Mouse (Mus musculus): ENCODE measurements around the gene Wdr26. TPM values are rescaled to one million over a fixed set of nuclear protein-coding genes. Genes with fewer than 3 reads are reported as not detected.

Wdr26 gene
- polyA plus RNA-seq, 1 experiment, result 146 TPM

DNA sequence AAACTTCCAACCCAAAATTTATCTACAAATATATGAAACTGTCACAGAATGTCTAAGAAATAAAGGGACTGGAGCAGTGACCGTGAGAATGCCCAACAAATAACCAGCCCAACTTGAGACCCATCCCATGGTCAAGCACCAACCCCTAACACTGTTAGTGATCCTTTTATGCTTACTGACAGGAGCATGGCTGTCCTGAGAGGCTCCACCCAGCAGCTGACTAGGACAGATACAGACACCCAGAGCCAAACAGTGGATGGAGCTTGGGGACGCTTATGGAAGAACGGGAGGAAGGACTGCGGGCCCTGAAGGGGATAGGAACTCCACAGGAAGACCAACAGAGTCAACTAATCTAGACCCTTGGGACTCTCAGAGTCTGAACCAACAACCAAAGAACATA lies 22.9 kb downstream of the Wdr26 start:
- Histone ChIP-seq H3K4me3 (ENCODE audit: insufficient read depth, low read length) (no peak overlapping the region), H3K27ac (ENCODE audit: insufficient read depth, low read length) (no peak overlapping the region), H3K4me1 (ENCODE audit: control insufficient read depth, insufficient read depth, low read length) (no peaks in the 10 kb centered on the region)
- TF ChIP-seq CTCF (IDR thresholded peaks at IDR 0.05; ENCODE audit: borderline replicate concordance, insufficient read depth, low read length) (no peak), POLR2A (IDR thresholded peaks at IDR 0.05; ENCODE audit: low read depth, low read length) (no peak)

DNA sequence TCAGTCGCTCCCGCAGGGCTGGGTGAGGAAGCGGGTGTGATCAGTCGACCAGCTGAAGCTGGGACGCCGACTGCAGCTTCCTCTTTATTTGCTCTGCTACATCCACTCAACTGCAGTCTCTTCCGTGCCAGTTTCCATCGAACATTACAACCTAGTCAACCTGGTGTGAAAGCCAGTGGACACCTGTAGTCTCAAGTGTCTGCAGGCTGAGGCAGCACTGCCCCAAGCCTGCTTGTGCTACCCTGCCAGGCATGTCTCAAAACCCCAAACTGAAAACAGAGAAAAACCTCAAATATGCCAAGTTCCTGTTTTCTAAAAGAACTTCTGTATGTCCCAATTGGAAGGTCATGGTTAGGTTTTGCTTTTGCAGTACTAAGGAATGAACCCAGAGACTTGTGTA lies 41.6 kb downstream of the Wdr26 start:
- no peak overlapping the region for H3K4me3 ChIP-seq (ENCODE audit: insufficient read depth, low read length)
- TF ChIP-seq CTCF (IDR thresholded peaks at IDR 0.05; ENCODE audit: borderline replicate concordance, insufficient read depth, low read length) (no peak), POLR2A (IDR thresholded peaks at IDR 0.05; ENCODE audit: low read depth, low read length) (no peak)
- H3K4me1 ChIP-seq (ENCODE audit: control insufficient read depth, insufficient read depth, low read length), result no peaks in the 10 kb centered on the region
- H3K27ac ChIP-seq (ENCODE audit: insufficient read depth, low read length), result no peak overlapping the region

DNA sequence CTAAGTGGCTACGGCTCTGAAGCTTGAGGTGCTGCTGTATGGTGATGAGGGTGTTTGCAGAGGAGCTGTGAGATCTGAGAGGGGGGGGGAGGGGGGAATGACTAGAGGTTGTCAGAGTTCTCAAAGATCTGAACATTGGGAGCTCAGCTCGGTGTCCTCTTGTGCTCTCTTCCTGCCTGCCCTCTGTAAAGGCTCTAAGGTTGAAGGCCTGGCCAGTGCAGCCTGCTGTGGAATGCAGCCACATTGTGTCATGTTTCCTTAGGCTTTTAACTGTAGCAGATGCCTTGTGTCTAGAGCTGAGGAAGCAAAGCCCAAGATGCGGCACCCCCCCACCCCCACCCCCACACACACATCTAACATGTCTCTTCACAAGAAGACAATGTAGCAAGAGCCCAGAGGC lies 43.4 kb downstream of the Wdr26 start:
- H3K27ac ChIP-seq (ENCODE audit: insufficient read depth, low read length), result no peak overlapping the region
- TF ChIP-seq POLR2A (IDR thresholded peaks at IDR 0.05; ENCODE audit: low read depth, low read length) (no peak), CTCF (IDR thresholded peaks at IDR 0.05; ENCODE audit: borderline replicate concordance, insufficient read depth, low read length) (no peak)
- H3K4me3 ChIP-seq (ENCODE audit: insufficient read depth, low read length), result no peak overlapping the region
- H3K4me1 ChIP-seq (ENCODE audit: control insufficient read depth, insufficient read depth, low read length), result no peaks in the 10 kb centered on the region

DNA sequence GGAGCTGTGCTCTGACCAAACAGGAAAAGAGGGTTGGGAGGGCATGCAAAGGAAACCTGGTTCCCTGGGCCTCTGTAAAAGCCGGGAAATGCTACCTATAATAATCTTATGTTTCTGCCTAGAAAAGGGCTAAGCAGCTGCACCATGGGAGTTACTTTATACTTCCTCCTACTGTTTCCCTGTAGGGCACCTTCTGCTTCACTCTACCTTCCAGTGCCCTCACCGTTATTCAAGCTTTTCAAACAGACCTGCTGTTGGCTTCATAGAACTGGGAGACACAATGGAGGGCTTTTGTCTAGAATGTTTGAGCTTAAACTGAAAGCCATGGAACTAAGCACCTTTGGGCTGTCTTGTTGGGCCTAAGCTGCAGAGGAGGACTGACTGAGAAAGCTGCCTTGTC lies 44.0 kb downstream of the Wdr26 start:
- no peak overlapping the region for H3K4me3 ChIP-seq (ENCODE audit: insufficient read depth, low read length)
- no peaks in the 10 kb centered on the region for H3K4me1 ChIP-seq (ENCODE audit: control insufficient read depth, insufficient read depth, low read length)
- no peak for TF ChIP-seq POLR2A (IDR thresholded peaks at IDR 0.05; ENCODE audit: low read depth, low read length)
- no peak for TF ChIP-seq CTCF (IDR thresholded peaks at IDR 0.05; ENCODE audit: borderline replicate concordance, insufficient read depth, low read length)
- H3K27ac ChIP-seq (ENCODE audit: insufficient read depth, low read length), result no peak overlapping the region

DNA sequence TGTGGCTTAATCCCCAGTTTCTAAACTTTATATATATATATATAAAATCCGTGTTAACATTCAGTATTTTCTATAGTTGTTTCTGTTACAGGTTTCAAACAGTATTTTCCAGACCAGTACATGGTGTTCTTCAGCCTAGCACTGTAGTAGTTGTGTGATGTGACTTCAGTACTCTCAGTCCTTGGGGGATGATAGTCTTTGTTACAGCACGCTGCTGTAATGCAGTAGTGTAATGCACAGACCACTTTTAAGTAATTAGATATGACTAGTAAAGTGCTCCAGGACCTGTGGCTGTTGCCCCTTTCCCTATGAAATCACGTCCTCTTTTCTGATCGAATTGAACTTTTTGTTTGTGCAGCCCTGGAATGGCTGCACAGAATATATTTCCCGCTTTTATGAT lies 60.3 kb downstream of the Wdr26 start:
- no peak overlapping the region for H3K27ac ChIP-seq (ENCODE audit: insufficient read depth, low read length)

DNA sequence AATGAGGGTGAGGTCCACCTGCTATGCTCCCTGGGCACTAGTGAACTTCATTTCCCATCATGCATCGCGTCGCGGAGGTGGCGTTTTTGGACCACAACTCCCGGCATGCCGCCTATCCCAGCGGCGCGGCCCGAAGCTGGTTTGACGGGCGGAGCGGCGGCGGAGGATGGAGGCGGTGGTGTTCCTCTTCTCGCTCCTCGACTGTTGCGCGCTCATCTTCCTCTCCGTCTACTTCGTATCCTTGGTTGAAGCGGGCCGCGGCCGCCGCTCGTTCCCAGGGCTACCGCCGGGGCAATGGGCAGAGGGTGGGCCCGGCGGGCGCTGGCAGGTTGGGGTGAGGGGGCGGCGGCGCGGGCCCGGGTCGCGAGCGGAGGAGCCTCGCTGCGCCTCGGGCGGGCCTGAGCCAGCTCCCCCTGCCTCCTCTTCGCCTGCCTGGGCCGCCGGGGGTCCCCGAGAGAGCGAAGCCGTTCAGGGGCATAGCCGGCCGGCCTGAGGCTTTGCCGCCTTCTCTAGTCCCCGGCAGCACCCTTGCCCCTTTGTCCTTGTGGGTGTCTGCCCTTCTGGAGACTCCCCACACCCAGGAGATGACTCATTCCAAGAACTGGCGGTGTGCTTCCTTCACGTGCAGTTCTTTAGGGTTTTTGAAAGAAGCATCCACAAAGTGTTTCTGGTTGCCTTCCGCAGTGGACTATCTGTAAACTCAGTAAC lies 60.8 kb downstream of the Wdr26 start:
- Histone ChIP-seq H3K27ac (ENCODE audit: insufficient read depth, low read length) (peak overlapping the region; percentile 42; the same call in 1 of the 2 replicates), H3K4me1 (ENCODE audit: control insufficient read depth, insufficient read depth, low read length) (peaks cover 4% of the 10 kb centered on the region; the same call in 1 of the 2 replicates), H3K4me3 (ENCODE audit: insufficient read depth, low read length) (peak overlapping the region; percentile 81)
- TF ChIP-seq CTCF (IDR thresholded peaks at IDR 0.05; ENCODE audit: borderline replicate concordance, insufficient read depth, low read length) (no peak), POLR2A (IDR thresholded peaks at IDR 0.05; ENCODE audit: low read depth, low read length) (peak; percentile 92)

More for the DNA sequence above, 60.3 kb downstream of the Wdr26 start:
- TF ChIP-seq POLR2A (IDR thresholded peaks at IDR 0.05; ENCODE audit: low read depth, low read length), result 0 out of 2 replicates have a peak, but pooled peaks have one; percentile 10
- TF ChIP-seq CTCF (IDR thresholded peaks at IDR 0.05; ENCODE audit: borderline replicate concordance, insufficient read depth, low read length), result no peak
- H3K4me3 ChIP-seq (ENCODE audit: insufficient read depth, low read length), result peak overlapping the region; percentile 81
- peaks cover 4% of the 10 kb centered on the region; the same call in 1 of the 2 replicates for H3K4me1 ChIP-seq (ENCODE audit: control insufficient read depth, insufficient read depth, low read length)

- H3K4me1 ChIP-seq (ENCODE audit: control insufficient read depth, insufficient read depth, low read length), result peaks cover 4% of the 10 kb centered on the region; the same call in 1 of the 2 replicates
- H3K27ac ChIP-seq (ENCODE audit: insufficient read depth, low read length), result no peak overlapping the region
- no peak for TF ChIP-seq POLR2A (IDR thresholded peaks at IDR 0.05; ENCODE audit: low read depth, low read length)
- TF ChIP-seq CTCF (IDR thresholded peaks at IDR 0.05; ENCODE audit: borderline replicate concordance, insufficient read depth, low read length), result no peak
- H3K4me3 ChIP-seq (ENCODE audit: insufficient read depth, low read length), result no peak overlapping the region
Observed at GRCm38 (mm10) chr1:181150431-181150826, 61.4 kb downstream of the Wdr26 start.

- no peak for TF ChIP-seq POLR2A (IDR thresholded peaks at IDR 0.05; ENCODE audit: low read depth, low read length)
- no peak for TF ChIP-seq CTCF (IDR thresholded peaks at IDR 0.05; ENCODE audit: borderline replicate concordance, insufficient read depth, low read length)
Observed at GRCm38 (mm10) chr1:181149373-181150017, 62.3 kb downstream of the Wdr26 start.

DNA sequence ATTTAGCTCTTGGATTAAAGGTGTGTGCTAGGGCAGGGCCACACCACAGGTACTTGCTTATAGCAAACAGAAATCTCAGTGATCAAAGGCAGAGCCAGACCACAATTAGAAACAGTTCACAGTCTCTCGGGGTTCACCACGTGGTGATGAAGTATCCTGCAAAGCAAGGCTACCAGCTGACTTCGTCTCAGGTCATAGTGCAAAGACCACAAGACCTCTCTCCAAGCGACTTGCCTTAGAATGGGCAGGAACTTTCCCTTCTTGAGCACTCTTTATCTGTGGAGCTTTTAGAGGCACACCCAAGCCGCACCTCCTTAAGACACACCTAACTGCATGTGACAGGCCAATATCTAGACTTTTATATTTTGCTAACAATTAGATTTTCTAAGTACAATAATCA lies 63.3 kb downstream of the Wdr26 start:
- H3K4me3 ChIP-seq (ENCODE audit: insufficient read depth, low read length), result no peak overlapping the region
- peaks cover 4% of the 10 kb centered on the region; the same call in 1 of the 2 replicates for H3K4me1 ChIP-seq (ENCODE audit: control insufficient read depth, insufficient read depth, low read length)
- no peak overlapping the region for H3K27ac ChIP-seq (ENCODE audit: insufficient read depth, low read length)
- TF ChIP-seq POLR2A (IDR thresholded peaks at IDR 0.05; ENCODE audit: low read depth, low read length) (no peak), CTCF (IDR thresholded peaks at IDR 0.05; ENCODE audit: borderline replicate concordance, insufficient read depth, low read length) (no peak)

More at GRCm38 (mm10) chr1:181149373-181150017, 62.3 kb downstream of the Wdr26 start:
- no peak overlapping the region for H3K27ac ChIP-seq (ENCODE audit: insufficient read depth, low read length)
- no peak overlapping the region for H3K4me3 ChIP-seq (ENCODE audit: insufficient read depth, low read length)
- H3K4me1 ChIP-seq (ENCODE audit: control insufficient read depth, insufficient read depth, low read length), result peaks cover 4% of the 10 kb centered on the region; the same call in 1 of the 2 replicates

GRCm38 (mm10) chr1:181146187-181146586 lies 65.6 kb downstream of the Wdr26 start:
- TF ChIP-seq CTCF (IDR thresholded peaks at IDR 0.05; ENCODE audit: borderline replicate concordance, insufficient read depth, low read length) (no peak), POLR2A (IDR thresholded peaks at IDR 0.05; ENCODE audit: low read depth, low read length) (no peak)
- Histone ChIP-seq H3K27ac (ENCODE audit: insufficient read depth, low read length) (no peak overlapping the region), H3K4me3 (ENCODE audit: insufficient read depth, low read length) (no peak overlapping the region), H3K4me1 (ENCODE audit: control insufficient read depth, insufficient read depth, low read length) (no peaks in the 10 kb centered on the region; the same call in 1 of the 2 replicates)
